Mouse (Mus musculus) G1E (cell line): ENCODE measurements around the gene Krt27. TPM values are rescaled to one million over a fixed set of nuclear protein-coding genes. Genes with fewer than 3 reads are reported as not detected.
A peak's percentile ranks its signal among the peaks of the same experiment; 100 is the strongest.

ENCODE experiments used
- ATAC-seq: 2 replicates; pipeline ENCODE4 v1.8.0; 2016; ENCODE audit warnings: mild to moderate bottlenecking; ENCODE audit not compliant: insufficient number of reproducible peaks, poor library complexity, low FRiP score, severe bottlenecking; ENCODE audit errors: extremely low read depth
- DNase-seq: peaks from one replicate; pipeline ENCODE4 v3.0.0; 2012; ENCODE audit warnings: low spot score
- H3K27me3 ChIP-seq: 2 replicates; pipeline ENCODE4 v1.6.1; 2012; ENCODE audit warnings: mild to moderate bottlenecking, low read length, inconsistent platforms; ENCODE audit not compliant: insufficient read depth
- H3K36me3 ChIP-seq: replicated peaks from 2 replicates; pipeline ENCODE3; 2012; ENCODE audit warnings: mild to moderate bottlenecking, inconsistent platforms
- H3K4me1 ChIP-seq: 2 replicates; pipeline ENCODE4 v1.6.1; 2012; ENCODE audit warnings: low read depth, low read length, inconsistent platforms, mixed read lengths; ENCODE audit not compliant: insufficient read depth
- H3K4me3 ChIP-seq: 2 replicates; pipeline ENCODE4 v1.5.1; 2012; ENCODE audit warnings: low read depth, mild to moderate bottlenecking, inconsistent platforms, low read length, moderate library complexity, mixed read lengths
- H3K9me3 ChIP-seq: replicated peaks from 2 replicates; pipeline ENCODE4 v1.6.1; 2012; ENCODE audit warnings: inconsistent platforms
- CTCF ChIP-seq: IDR thresholded peaks from 2 replicates; pipeline ENCODE4 v1.5.1; 2012; ENCODE audit warnings: low read depth, low read length, inconsistent platforms, mixed read lengths
- GATA1 ChIP-seq: IDR thresholded peaks from 2 replicates; pipeline ENCODE4 v1.6.1; 2012; ENCODE audit warnings: borderline replicate concordance, low read length, inconsistent platforms, mixed read lengths
- GATA2 ChIP-seq: IDR thresholded peaks from 2 replicates; pipeline ENCODE4 v1.6.1; 2012; ENCODE audit warnings: low read depth, low read length, inconsistent platforms, borderline replicate concordance
- POLR2AphosphoS5 ChIP-seq: IDR thresholded peaks from 2 replicates; pipeline ENCODE4 v1.6.1; 2012; ENCODE audit warnings: low read depth, low read length, inconsistent platforms; ENCODE audit not compliant: insufficient replicate concordance
- TAL1 ChIP-seq: conservative IDR thresholded peaks from 2 replicates; pipeline ENCODE4 v1.6.1; 2012; ENCODE audit warnings: low read depth, low read length, inconsistent platforms, mixed read lengths
- polyA plus RNA-seq: library from polyadenylated mRNA; stranded (reverse); fragments of >175 nt; gene quantifications from 2 replicates; pipeline ENCODE4 v1.2.3, GENCODE M21; 2012
- total RNA-seq, 2 experiments: library from RNA; stranded (forward) in 1 of 2; stranded (reverse) in 1 of 2; fragments of 200-1000 nt in 1 of 2; fragments of >200 nt in 1 of 2; fragmentation: Nextera tagmentation in 1 of 2; gene quantifications; 2 replicates each; pipeline ENCODE4 v1.2.3; 2014 to 2017

Gene Krt27
- total and polyA plus RNA-seq, 3 experiments = not detected

GRCm38 (mm10) chr11:99316543-99316942 lies 34.4 kb downstream of the Krt27 start:
- peaks cover 5% of the 10 kb centered on the region; the same call in 1 of the 2 replicates for H3K27me3 ChIP-seq
- ATAC-seq = no peak

GRCm38 (mm10) chr11:99314594-99314993 lies 36.3 kb downstream of the Krt27 start:
- no peaks in the 10 kb centered on the region for H3K4me1 ChIP-seq
- DNase-seq (no peak), ATAC-seq (no peak)
- TF ChIP-seq GATA2 = no peak
- no peak for TF ChIP-seq CTCF
- TF ChIP-seq TAL1 = no peak
- TF ChIP-seq POLR2AphosphoS5 = no peak
- no peak for TF ChIP-seq GATA1
- H3K9me3 ChIP-seq = no peaks in the 10 kb centered on the region
- no peaks in the 10 kb centered on the region for H3K36me3 ChIP-seq
- no peak overlapping the region for H3K4me3 ChIP-seq
- peaks cover 5% of the 10 kb centered on the region; the same call in 1 of the 2 replicates for H3K27me3 ChIP-seq

More at GRCm38 (mm10) chr11:99316543-99316942, 34.4 kb downstream of the Krt27 start:
- H3K36me3 ChIP-seq = no peaks in the 10 kb centered on the region
- no peak overlapping the region for H3K4me3 ChIP-seq
- TF ChIP-seq GATA1 (no peak), GATA2 (no peak), TAL1 (no peak), CTCF (no peak), POLR2AphosphoS5 (no peak)
- H3K4me1 ChIP-seq = no peaks in the 10 kb centered on the region
- no peak for DNase-seq
- no peaks in the 10 kb centered on the region for H3K9me3 ChIP-seq

DNA sequence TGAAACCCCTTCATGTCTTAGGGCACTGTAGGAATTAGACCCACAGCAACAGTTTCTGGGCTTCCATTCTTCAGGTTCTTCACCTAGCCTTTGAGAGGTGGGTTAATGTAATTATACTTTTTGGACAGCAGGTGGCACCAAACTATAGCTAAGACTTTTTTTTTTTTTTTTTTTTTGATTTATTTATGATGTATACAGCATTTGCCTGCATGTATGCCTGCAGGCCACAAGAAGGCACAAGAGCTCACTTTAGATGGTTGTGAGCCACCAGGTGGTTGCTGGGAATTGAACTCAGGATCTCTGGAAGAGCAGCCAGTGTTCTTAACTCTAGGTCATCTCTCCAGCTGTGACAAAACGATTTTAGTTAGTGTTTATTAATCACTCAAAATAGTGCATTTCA lies 40.0 kb downstream of the Krt27 start:
- H3K36me3 ChIP-seq = no peaks in the 10 kb centered on the region
- DNase-seq = no peak
- no peak for TF ChIP-seq GATA1
- TF ChIP-seq POLR2AphosphoS5 = no peak
- TF ChIP-seq GATA2 = no peak
- TF ChIP-seq TAL1 = no peak
- no peaks in the 10 kb centered on the region for H3K4me1 ChIP-seq
- H3K27me3 ChIP-seq = no peaks in the 10 kb centered on the region
- ATAC-seq = no peak
- H3K4me3 ChIP-seq = no peak overlapping the region
- H3K9me3 ChIP-seq = no peaks in the 10 kb centered on the region

GRCm38 (mm10) chr11:99307579-99307978 lies 43.3 kb downstream of the Krt27 start:
- H3K27me3 ChIP-seq = no peaks in the 10 kb centered on the region
- H3K9me3 ChIP-seq = no peaks in the 10 kb centered on the region
- H3K36me3 ChIP-seq = no peaks in the 10 kb centered on the region
- peak; percentile 6 for DNase-seq
- H3K4me3 ChIP-seq = no peak overlapping the region
- no peak for ATAC-seq
- H3K4me1 ChIP-seq = no peaks in the 10 kb centered on the region
- TF ChIP-seq POLR2AphosphoS5 = no peak
- TF ChIP-seq CTCF = peak; percentile 26; the same call in 1 of the 2 replicates

Other genes starting within 250 kb of the Krt27 start
Only the 20 nearest of the 21 such genes appear.
- gene Ccr7, start 196.0 kb downstream of the Krt27 start, total RNA-seq (2014; fragmentation: Nextera tagmentation) = not detected in 2 replicates
- 0.11 TPM in 1 of 2 replicates, not detected in the other for gene Ccr7, start 196.0 kb downstream of the Krt27 start, total RNA-seq (2017)
- gene Ccr7, start 196.0 kb downstream of the Krt27 start, polyA plus RNA-seq = not detected in 2 replicates
- 168 and 175 TPM in 2 replicates for gene Smarce1, start 120.1 kb downstream of the Krt27 start, total RNA-seq (2014; fragmentation: Nextera tagmentation)
- gene Smarce1, start 120.1 kb downstream of the Krt27 start, total RNA-seq (2017) = 144 and 160 TPM in 2 replicates
- 373 and 391 TPM in 2 replicates for gene Smarce1, start 120.1 kb downstream of the Krt27 start, polyA plus RNA-seq
- gene Krt222, start 107.0 kb downstream of the Krt27 start, total RNA-seq (2014; fragmentation: Nextera tagmentation) = not detected in 2 replicates
- 0.05 and 0.17 TPM in 2 replicates for gene Krt222, start 107.0 kb downstream of the Krt27 start, total RNA-seq (2017)
- not detected in 2 replicates for gene Krt222, start 107.0 kb downstream of the Krt27 start, polyA plus RNA-seq
- gene Krt24, start 65.8 kb downstream of the Krt27 start, total RNA-seq (2014; fragmentation: Nextera tagmentation) = not detected in 2 replicates
- gene Krt24, start 65.8 kb downstream of the Krt27 start, total RNA-seq (2017) = not detected in 2 replicates
- not detected in 2 replicates for gene Krt24, start 65.8 kb downstream of the Krt27 start, polyA plus RNA-seq
- not detected in 2 replicates for gene Krt25, start 28.2 kb downstream of the Krt27 start, total RNA-seq (2014; fragmentation: Nextera tagmentation)
- not detected in 2 replicates for gene Krt25, start 28.2 kb downstream of the Krt27 start, total RNA-seq (2017)
- gene Krt25, start 28.2 kb downstream of the Krt27 start, polyA plus RNA-seq = not detected in 2 replicates
- not detected in 2 replicates for gene Krt26, start 13.1 kb downstream of the Krt27 start, total RNA-seq (2014; fragmentation: Nextera tagmentation)
- 0.06 and 0.11 TPM in 2 replicates for gene Krt26, start 13.1 kb downstream of the Krt27 start, total RNA-seq (2017)
- not detected in 2 replicates for gene Krt26, start 13.1 kb downstream of the Krt27 start, polyA plus RNA-seq
- gene Krt28, start 23.8 kb upstream of the Krt27 start, total RNA-seq (2014; fragmentation: Nextera tagmentation) = not detected in 2 replicates
- gene Krt28, start 23.8 kb upstream of the Krt27 start, total RNA-seq (2017) = 0.11 TPM in 1 of 2 replicates, not detected in the other
- not detected in 2 replicates for gene Krt28, start 23.8 kb upstream of the Krt27 start, polyA plus RNA-seq
- gene Krt10, start 38.3 kb upstream of the Krt27 start, total RNA-seq (2014; fragmentation: Nextera tagmentation) = 5.6 and 8.6 TPM in 2 replicates
- 1.7 and 2.0 TPM in 2 replicates for gene Krt10, start 38.3 kb upstream of the Krt27 start, total RNA-seq (2017)
- gene Krt10, start 38.3 kb upstream of the Krt27 start, polyA plus RNA-seq = 8.5 and 12.5 TPM in 2 replicates
- gene Krt12, start 71.2 kb upstream of the Krt27 start, total RNA-seq (2014; fragmentation: Nextera tagmentation) = not detected in 2 replicates
- gene Krt12, start 71.2 kb upstream of the Krt27 start, total RNA-seq (2017) = 0.06 TPM in 1 of 2 replicates, not detected in the other
- not detected in 2 replicates for gene Krt12, start 71.2 kb upstream of the Krt27 start, polyA plus RNA-seq
- gene Krt20, start 87.0 kb upstream of the Krt27 start, total RNA-seq (2014; fragmentation: Nextera tagmentation) = not detected in 2 replicates
- not detected in 2 replicates for gene Krt20, start 87.0 kb upstream of the Krt27 start, total RNA-seq (2017)
- not detected in 2 replicates for gene Krt20, start 87.0 kb upstream of the Krt27 start, polyA plus RNA-seq
- gene Krt23, start 142.0 kb upstream of the Krt27 start, total RNA-seq (2014; fragmentation: Nextera tagmentation) = not detected in 2 replicates
- gene Krt23, start 142.0 kb upstream of the Krt27 start, total RNA-seq (2017) = not detected in 2 replicates
- gene Krt23, start 142.0 kb upstream of the Krt27 start, polyA plus RNA-seq = not detected in 2 replicates
- gene Krt39, start 170.2 kb upstream of the Krt27 start, total RNA-seq (2014; fragmentation: Nextera tagmentation) = not detected in 2 replicates
- gene Krt39, start 170.2 kb upstream of the Krt27 start, total RNA-seq (2017) = 0.05 TPM in 1 of 2 replicates, not detected in the other
- gene Krt39, start 170.2 kb upstream of the Krt27 start, polyA plus RNA-seq = not detected in 2 replicates
- not detected in 2 replicates for gene Krt40, start 192.1 kb upstream of the Krt27 start, total RNA-seq (2014; fragmentation: Nextera tagmentation)
- gene Krt40, start 192.1 kb upstream of the Krt27 start, total RNA-seq (2017) = 0.16 TPM in 1 of 2 replicates, not detected in the other
- not detected in 2 replicates for gene Krt40, start 192.1 kb upstream of the Krt27 start, polyA plus RNA-seq
- gene Krtap3-3, start 199.8 kb upstream of the Krt27 start, total RNA-seq (2014; fragmentation: Nextera tagmentation) = not detected in 2 replicates
- gene Krtap3-3, start 199.8 kb upstream of the Krt27 start, total RNA-seq (2017) = not detected in 2 replicates
- gene Krtap3-3, start 199.8 kb upstream of the Krt27 start, polyA plus RNA-seq = not detected in 2 replicates
- gene Krtap3-2, start 205.7 kb upstream of the Krt27 start, total RNA-seq (2014; fragmentation: Nextera tagmentation) = not detected in 2 replicates
- gene Krtap3-2, start 205.7 kb upstream of the Krt27 start, total RNA-seq (2017) = 0.16 and 0.23 TPM in 2 replicates
- not detected in 2 replicates for gene Krtap3-2, start 205.7 kb upstream of the Krt27 start, polyA plus RNA-seq
- gene Gm11939, start 208.4 kb upstream of the Krt27 start, total RNA-seq (2014; fragmentation: Nextera tagmentation) = not detected in 2 replicates
- gene Gm11939, start 208.4 kb upstream of the Krt27 start, total RNA-seq (2017) = not detected in 2 replicates
- gene Gm11939, start 208.4 kb upstream of the Krt27 start, polyA plus RNA-seq = not detected in 2 replicates
- not detected in 2 replicates for gene Krtap3-1, start 215.5 kb upstream of the Krt27 start, total RNA-seq (2014; fragmentation: Nextera tagmentation)
- gene Krtap3-1, start 215.5 kb upstream of the Krt27 start, total RNA-seq (2017) = not detected in 2 replicates
- not detected in 2 replicates for gene Krtap3-1, start 215.5 kb upstream of the Krt27 start, polyA plus RNA-seq
- not detected in 2 replicates for gene Krtap1-5, start 229.9 kb upstream of the Krt27 start, total RNA-seq (2014; fragmentation: Nextera tagmentation)
- 0.11 and 0.12 TPM in 2 replicates for gene Krtap1-5, start 229.9 kb upstream of the Krt27 start, total RNA-seq (2017)
- gene Krtap1-5, start 229.9 kb upstream of the Krt27 start, polyA plus RNA-seq = not detected in 2 replicates
- not detected in 2 replicates for gene Krtap1-4, start 232.6 kb upstream of the Krt27 start, total RNA-seq (2014; fragmentation: Nextera tagmentation)
- gene Krtap1-4, start 232.6 kb upstream of the Krt27 start, total RNA-seq (2017) = 0.41 TPM in 1 of 2 replicates, not detected in the other
- not detected in 2 replicates for gene Krtap1-4, start 232.6 kb upstream of the Krt27 start, polyA plus RNA-seq
- not detected in 2 replicates for gene Krtap1-3, start 240.2 kb upstream of the Krt27 start, total RNA-seq (2014; fragmentation: Nextera tagmentation)
- gene Krtap1-3, start 240.2 kb upstream of the Krt27 start, total RNA-seq (2017) = not detected in 2 replicates
- gene Krtap1-3, start 240.2 kb upstream of the Krt27 start, polyA plus RNA-seq = not detected in 2 replicates